Mouse (Mus musculus) lung, postnatal 36 days (tissue): ENCODE data around the gene Gm10642.

Experiments used
- DNase-seq: peaks from one replicate; pipeline ENCODE4 v3.0.0; 2022; ENCODE audit warnings: mixed read lengths

Gene Gm10642

DNA sequence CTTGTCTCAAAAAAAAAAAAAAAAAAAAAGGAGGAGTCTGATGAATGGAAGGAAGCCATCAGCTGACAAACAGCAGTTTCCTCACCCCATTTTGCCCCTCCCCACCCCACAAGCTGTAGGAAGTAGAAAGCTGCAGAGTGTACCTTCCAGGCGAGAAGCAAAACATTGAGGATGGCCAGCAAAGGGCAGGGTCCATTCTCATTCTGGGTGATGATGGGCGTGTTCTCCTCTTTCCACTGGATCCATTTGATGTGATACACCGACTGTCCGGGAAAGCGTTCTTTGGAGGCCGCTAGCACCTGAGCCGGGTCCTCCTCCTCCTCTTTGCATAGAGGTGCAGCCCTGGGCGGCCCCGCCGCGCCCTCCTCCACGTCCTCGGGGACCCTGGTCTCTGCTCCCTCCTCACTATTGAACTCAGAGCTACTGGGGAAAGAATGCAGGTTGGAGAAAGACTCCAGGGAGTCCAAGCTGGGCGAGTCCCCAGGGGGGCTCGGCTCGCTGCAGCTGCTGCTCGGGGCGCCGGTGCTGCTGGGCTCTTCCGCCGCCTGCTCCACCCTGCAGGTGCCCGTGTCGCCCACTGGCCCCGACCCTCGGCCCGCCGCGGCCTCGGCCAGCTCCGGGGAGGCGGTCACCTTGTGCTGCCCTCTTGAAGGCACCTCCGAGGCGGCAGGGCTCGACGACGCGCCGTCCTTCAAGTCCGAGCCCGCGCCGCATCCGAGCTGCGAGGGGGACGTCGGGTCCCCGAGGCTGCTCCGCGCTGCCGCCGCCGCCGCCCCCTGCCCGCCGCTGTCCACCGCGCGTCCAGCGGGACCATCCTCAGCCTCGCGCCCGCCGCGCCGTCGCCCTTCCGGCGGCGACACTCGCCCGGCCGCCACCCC is at the start of gene Gm10642:
Gene Gm10642, plus strand, starts transcription at position 122 of the 878 bp plus-strand sequence.
- peak; percentile 84 for DNase-seq

DNA sequence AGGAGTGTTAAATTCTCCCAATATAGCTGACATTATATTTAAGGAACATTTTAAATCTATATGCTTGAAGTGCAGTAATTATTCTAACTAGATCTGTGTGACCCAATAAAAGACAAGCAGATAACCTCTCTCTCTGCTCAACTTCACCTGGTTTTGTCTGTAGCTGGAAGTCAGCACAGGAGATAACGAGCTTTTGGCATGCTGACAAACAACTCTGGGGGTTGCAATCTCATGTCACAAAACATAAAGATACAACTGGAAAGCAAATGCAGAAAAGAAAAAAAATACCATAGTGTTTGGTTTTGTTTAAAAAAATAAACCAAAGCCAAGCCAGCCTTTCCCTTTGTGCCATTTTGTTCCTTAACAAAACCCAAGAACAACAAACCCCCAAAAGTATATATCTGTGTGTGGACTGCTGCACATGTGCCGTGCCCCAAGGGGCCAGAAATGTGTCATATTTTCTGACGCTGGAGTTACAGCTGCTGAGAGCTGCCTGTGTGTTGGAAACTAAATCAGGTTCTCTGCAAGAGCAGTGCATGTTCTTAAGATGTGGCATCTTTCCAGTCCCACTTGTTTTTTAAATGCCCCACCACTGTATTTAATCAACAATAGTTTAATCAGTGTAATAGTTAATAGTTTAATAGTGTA is 44.9 kb upstream of the Gm10642 start:
- DNase-seq: no peak

DNA sequence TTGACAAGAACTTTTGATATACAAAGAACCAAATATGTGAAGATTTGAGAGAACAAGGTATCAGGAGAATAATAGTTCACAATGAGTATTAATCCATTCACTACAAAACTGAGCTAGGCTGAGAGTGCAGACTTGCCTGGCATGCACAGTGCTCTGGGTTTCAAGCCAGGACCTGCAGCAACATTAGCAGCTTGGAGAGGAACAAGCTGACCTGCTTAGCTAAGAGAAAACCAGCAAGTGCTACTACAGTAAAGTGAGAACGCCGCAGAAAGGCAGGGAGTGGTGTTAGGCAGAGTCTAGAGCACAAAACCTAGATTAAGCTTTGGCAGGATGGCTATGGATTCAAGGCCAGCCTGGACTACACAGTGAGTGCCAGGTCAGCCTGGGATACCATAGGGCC is 26.3 kb upstream of the Gm10642 start:
- no peak for DNase-seq

DNA sequence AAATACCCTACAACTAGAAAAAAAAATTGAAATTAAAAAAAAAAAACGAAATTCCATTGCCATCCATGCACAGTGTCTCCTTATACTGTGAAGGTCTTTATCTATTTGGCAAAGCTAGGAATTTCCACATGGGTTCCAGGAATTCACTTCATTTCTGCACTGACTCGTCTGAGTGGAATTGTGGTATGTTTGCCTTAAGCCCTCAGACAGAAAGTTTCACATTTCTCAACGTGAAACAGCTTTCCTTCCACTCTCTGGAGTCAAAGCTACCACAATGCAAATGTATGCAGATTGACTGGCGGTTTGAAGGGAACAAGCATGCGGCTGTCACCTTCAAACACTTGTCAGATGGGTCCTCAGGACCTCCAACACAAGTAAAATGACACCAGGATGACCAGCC is 24.4 kb upstream of the Gm10642 start:
- DNase-seq: peak; percentile 32

DNA sequence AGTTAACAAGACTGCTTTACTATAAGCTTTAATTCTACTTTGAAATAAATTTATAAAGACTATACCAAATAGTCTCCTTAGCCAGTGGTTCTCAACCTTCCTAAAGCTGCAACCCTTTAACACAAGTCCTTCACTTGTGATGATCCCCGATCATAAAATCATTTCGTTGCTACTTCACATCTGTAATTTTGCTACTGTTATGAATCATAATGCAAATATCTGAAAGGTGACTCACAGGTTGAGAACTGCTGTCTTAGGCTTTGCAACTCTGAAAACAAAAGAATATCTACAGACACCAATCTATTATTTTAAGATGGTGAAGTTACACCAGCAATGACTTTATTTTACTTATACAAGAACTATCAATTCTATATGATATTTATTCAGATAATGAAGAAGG is 19.3 kb upstream of the Gm10642 start:
- no peak for DNase-seq

DNA sequence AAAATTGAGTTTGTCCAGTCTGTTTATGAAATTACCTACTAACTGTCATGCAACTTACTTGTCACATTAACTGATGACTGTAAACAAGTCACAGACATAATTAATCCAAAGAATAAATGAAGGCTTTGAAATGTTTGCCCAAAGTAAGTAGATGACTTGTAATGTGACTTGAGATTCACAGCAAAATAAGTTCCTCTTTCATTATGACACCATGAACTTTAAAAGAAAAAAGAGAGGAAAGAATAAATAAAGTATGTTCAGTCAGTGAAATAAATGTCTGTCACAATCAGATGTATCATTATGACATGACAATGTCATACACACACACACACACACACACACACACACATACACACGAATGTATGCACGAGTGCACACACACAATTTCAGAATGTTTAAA is 5.8 kb upstream of the Gm10642 start:
- no peak for DNase-seq

DNA sequence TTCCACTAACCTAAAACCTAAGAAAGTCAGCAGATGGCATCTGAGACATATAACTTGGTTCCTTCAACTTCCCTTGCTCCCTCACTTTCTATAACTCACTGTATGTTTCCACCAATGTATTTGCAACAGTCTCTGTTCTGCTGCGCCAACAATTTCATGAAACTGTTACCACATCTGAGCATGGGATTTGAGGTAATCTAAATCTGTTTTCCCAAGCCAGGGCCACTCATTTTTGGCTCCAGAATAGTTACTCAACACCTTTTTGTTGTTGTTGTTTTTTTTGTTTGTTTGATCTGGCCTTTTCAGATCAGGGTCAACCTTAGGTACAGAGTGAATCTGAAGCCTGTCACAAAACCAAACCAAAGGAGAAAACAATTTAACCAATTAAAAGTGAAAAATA is 5.1 kb upstream of the Gm10642 start:
- no peak for DNase-seq

DNA sequence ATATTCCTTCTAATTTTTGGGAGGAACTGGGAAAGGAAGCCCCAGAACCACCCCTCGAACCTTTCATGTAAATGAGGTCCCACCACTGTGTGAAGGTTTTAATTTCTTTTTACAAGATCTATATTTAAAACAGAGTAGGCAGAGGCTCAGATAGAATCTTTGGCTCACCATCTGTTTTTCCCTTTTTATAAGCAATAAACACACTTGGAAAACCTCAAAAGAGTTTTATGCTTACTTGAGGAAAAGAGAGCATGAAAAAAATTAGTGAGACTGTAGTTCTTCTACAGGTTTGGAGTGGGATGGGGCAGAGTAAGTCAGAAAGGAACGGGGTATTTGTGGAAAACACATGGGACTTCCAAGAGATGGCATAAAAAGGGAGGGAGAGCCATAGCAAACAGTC is 3.8 kb upstream of the Gm10642 start:
- DNase-seq: no peak

DNA sequence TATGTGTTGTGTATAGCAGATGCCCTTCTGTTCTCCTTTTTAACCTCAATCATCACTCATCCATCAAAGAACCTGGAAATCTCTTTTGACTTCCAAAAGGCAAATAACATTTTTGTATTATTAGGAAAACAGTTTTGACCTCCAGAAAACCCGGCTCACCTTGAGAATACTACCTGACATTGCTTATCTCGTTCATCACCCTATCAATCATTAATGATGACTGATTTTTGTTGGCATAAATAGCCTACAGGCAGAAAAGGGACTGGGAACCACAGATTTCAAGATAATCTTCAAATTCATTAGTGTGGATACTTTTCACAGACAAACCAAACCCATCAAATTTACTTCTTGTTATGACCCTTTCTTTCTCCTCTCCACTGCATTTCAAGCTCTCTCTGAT is 2.2 kb upstream of the Gm10642 start:
- DNase-seq: no peak

DNA sequence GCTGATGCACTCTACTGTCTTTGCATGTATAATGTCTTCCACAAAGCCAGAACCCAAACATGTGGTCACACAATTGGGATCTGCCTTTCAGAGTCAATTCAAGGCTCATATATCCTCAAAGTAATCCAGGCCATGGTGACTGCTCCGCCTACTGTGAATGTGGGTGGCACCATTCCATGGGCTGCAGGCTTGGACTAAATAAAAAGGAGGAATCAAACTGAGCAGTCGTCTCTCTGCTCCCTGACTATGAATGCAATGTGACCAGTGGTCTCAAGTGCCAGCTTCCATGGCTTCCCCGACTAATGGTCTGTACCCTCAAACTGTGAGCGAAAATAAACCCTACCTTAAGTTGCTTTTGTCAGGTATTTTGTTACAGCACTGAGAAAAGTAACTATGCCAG is 1.6 kb upstream of the Gm10642 start:
- no peak for DNase-seq

DNA sequence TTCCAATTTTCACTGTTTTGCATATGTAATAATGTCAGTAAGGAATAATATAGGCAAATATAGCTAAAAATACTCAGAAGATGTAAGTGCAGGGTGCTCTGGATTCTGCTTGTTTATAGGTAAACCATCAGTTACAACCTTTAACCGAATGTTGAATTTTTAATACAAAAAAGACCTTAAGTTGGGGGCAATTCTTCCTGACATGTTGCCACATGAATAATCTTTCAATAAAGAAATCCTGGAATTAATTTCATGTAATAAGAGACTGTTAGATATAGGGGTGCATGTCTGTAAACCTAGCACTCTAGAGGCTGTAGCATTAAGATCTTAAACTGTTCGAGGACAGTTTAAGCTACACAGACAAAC is 304 bp upstream of the Gm10642 start:
- DNase-seq: no peak

DNA sequence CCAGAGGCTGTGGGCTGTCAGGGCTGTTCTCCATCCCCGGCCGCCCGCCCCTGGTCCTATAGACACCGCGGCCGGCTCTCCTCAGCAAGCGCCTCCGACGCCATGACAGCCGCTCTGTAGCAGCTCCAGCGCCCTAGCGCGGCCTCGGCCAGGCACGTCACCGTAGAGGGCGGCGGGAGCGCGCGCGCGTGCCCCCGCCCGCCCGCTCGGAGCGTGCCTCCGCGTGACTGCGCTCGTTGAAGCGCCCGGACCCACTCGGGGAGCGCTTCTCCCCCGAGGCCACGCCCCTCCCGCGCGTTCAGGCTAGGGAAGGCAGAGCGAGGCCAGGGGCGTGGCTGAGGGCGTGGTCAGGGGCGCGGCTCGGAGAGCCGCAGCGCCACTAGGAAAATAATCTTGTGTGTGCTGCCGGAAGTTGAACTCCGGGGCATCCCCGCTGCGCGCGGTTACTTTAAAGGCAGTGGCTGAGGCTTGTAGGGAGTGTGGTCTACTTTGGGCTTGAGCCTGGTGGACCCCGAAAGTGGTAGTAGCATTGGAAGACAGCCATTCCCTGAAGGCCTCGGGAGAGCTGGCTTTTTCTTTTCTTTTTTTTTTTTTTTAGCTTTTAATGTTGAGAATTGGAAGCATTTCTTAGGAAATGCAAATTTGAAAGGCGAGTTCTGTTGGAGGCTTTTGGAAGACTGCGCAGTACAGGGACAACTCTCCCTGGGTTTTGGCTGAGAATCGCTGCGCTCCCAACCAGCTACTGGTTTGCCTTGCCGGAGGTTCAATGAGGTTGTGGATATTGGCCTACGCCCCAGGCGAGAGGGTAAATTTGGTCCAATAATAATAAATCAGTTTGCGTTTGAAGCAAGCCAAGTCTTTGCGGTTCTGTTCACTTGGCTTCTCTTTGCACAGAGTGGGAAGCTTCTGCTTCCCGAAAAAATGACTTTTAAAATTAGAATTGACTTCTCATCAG is 1.2 kb downstream of the Gm10642 start, which contains the start of gene Mindy2:
Gene Mindy2, minus strand, starts transcription at position 162 of the 955 bp plus-strand sequence.
- DNase-seq: peak; percentile 99

DNA sequence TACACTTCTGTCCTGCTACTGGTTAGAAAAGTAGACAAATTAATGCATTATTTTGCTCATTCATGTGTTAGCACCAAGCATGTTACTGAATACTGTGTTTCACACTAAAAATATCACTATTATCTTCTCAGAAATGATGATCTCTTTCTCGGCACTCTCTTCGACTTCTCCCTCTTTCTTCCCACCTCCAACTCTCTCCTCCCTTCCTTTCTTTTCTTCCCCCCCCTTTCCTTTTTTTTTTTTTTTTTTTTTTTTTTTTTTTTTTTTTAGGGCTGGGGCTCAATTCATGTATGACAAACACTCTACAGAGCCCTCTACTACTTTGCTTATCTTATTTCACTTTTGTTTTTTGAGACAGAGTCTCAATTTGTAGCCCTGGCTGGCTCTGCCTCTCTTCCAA is 2.2 kb downstream of the Gm10642 start:
- no peak for DNase-seq

DNA sequence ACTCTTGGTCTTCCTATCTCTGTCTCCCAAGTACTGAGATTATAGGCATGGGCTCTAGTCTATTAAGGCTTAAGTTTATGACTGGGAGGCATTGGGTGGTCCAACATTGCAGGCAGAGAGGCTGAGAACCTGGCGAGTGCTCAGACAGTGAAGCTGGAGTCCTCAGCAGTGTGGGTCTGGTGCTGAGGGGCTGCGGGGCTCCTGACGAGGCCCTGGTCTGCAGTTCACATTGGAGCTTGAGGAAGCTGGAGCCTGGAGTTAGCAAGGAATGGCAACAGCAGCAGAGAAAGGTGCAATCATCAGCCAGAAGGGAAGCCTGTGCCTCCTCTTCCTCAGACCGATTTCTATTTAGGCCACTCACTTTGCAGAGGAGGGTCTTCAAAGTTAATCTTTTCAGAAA is 8.8 kb downstream of the Gm10642 start:
- DNase-seq: no peak

DNA sequence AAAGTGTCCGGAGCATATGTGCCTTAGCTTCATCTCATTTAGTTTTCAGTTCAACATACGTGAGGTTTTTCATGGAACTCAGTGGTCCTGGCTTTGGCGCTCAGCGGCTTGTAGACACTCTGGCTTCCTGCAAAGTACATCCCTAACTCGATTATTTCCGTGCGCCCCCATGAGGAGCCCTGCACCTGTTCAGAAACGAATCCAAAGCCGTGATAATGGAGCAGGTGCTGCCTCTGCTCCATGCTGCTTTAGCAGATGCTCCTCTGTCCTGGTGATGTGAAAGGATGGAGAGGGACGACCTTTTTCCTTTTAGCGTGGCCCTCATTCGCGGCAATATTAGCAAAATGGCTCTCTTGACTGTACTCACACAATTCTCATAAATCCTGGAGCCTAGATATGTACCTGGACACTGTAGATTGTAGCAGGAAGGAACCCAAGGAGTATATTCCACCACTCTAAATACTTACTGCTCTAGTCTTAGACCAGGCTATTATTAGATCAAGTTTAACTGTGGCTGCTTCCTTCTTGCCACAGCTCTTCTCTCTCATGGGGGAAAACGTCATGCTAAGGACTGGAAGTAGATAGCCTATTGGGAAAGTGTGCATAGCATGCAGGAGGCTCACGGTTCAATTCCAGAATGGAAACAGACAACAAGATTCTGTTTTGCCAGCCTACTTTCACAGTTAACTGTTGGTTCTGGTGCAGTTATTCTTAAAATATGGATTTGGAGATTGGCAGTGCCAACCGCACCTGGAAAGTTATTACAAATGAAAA is 9.5 kb downstream of the Gm10642 start:
- DNase-seq: no peak

DNA sequence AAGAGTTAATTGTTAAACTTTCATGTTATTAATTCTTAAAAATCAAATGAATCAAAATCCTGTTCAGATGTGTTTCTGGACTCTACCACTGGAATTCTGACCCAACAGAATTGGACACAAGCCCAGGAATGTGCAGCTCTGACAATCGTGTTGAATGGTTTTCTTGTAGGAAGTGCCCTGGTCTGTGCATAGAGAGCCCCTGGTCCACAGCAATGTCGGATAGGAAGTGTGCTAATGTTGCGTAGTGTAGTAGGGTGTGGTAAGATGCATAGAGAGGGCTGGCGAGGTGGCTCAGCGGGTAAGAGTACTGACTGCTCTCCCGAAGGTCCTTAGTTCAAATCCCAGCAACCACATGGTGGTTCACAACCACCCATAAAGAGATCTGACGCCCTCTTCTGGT is 10.8 kb downstream of the Gm10642 start:
- DNase-seq: no peak

DNA sequence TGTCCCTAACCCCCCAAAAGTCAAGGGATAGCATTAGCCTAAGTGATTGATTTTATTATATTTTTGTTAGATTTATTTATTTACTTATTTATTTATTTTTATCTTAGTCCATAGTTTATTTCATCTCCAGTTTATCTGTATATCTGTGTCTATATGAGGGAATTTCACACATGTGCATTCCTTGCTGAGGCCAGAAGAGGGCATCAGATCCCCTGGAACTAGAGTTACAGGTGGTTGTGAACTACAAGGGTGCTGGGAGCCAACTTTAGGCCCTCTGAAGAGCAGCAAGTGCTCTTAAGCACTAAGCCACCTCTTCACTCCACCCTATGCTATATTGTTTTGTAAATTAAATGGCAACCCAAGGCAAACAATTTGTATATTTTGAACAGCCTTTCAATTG is 12.0 kb downstream of the Gm10642 start:
- DNase-seq: no peak

DNA sequence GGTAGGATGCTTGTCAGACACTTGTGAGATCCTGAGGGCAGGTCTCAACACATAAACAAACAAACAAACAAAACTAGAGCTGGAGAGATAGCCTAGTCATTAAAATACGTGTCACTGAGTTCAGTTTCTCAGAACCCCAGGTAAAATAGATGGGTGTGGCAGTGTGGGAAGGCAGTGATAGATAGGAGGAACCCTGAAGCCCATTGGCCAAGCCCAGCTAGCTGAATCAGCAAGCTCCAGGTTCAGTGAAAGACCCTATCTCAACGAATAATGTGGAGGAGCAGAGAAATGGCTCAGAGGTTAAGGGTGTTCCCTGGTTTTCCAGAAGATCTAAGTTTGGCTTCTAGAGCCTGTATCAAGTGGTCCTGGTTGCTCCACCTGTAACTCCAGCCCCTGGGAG is 13.1 kb downstream of the Gm10642 start:
- no peak for DNase-seq

DNA sequence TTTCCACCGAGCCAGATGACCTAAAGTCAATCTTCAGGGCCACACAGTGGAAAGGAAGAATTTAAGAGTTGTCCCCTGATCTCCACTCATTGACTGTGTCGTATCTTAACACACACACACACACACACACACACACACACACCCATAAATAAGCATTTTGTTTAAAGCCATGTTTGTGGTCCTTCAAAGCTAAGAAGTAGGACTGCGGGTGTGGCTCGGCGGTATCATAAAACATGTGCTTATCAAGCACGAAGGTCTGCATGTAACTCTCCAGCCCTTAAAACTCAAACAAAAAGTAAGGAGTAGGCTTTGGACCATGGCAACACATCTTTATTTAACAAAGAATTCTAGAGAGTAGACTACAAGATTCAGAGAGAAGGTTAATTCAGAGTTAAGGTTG is 14.3 kb downstream of the Gm10642 start:
- no peak for DNase-seq

DNA sequence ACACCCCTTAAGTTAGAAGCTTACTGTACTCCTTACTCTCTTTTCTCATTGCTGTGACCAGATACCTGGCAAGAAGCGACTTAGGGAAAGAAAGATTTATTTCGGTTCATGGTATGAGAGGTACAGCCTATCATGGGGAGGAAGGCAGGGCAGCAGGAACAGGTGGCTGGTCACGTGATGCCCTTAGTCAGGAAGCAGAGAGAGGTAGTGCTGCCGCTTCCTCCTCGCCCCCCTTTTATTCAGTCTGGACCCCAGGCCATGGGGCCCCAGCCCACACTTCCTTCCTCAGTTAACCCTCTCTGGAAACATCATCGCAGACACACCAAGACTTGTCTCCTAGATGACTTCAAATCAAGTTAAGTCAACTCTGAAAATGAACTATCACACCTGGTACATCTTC is 15.2 kb downstream of the Gm10642 start:
- DNase-seq: peak; percentile 28

DNA sequence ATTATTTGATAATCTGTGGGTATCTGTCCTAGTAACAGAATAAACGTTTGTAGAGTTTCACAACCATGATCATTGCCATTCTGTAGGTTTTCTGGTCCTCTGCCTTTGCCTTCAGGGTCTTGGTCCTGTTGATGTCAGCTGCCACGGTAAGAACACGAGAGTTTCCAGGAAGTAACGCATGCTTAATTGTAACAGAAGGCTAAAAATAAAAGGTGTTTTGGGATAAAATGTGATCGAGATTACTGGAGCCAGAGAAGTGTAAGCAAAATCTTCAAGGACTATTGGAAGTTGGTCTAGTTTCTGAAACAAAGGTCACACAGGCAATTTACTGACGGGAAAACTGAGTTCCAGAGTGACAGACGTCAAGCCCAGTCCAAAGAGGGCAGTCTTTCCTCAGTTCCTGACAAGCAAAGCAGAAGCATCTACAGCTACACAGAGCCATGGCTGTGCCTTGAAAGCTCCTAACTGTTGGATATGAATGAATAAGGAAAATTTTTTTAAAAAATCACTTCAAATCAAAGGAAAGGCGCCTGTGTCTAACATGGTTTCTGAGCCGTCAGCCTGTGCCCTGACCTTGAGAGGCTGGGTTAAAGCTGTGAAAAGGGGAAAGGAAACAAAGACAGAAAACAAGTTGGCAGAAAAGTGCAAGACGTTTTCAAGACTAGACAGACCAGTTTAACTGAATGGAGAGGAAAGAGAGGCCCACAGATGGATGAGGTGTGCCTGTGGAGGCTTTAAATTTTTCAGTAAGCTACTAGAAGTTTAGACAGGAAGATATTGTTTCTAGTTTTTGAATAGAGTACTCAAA is 15.9 kb downstream of the Gm10642 start:
- DNase-seq: peak; percentile 70

DNA sequence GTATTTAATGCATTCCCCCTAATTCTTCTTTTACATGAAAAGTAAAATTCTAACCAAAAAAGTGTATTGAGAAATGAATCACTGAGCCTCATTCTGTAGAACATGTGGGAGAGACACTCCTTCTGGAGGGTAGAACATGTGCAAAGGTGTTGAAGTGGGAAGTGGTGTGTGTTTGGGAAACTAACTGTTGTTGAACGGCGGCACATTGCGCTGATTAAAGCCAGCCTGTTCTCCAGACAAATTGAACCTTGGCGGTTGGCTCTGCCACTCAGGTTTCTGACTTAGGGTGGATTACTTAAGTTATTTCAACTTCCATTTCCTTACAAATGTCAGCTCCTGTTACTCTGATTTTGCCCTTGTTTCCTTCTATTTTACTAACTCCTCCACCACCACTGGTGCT is 17.6 kb downstream of the Gm10642 start:
- no peak for DNase-seq
